Mouse (Mus musculus) embryonic facial prominence, embryonic 13.5 days (tissue): ENCODE data around the gene Jade1. TPM values are rescaled to one million over a fixed set of nuclear protein-coding genes. Genes with fewer than 3 reads are reported as not detected.

ENCODE experiments used
- ATAC-seq: fragments of 200-750 bp; cut with Nextera tagmentation; 2 replicates; pipeline ENCODE4 v1.8.0; 2017; ENCODE audit warnings: low read depth; ENCODE audit not compliant: insufficient number of reproducible peaks, insufficient read depth, low FRiP score, low TSS enrichment
- H3K27ac ChIP-seq: fragments of 300-500 bp; sonication (generic); 2 replicates; pipeline ENCODE4 v1.5.1; 2015; ENCODE audit warnings: moderate library complexity, mild to moderate bottlenecking, inconsistent platforms
- H3K27me3 ChIP-seq: fragments of 300-500 bp; sonication (generic); 2 replicates; pipeline ENCODE4 v1.6.1; 2015; ENCODE audit warnings: mild to moderate bottlenecking, inconsistent platforms
- H3K36me3 ChIP-seq: fragments of 300-500 bp; sonication (generic); 2 replicates; pipeline ENCODE4 v1.6.1; 2015; ENCODE audit warnings: mild to moderate bottlenecking, inconsistent platforms
- H3K4me1 ChIP-seq: fragments of 300-500 bp; sonication (generic); 2 replicates; pipeline ENCODE4 v1.6.1; 2015; ENCODE audit warnings: inconsistent platforms
- H3K4me2 ChIP-seq: fragments of 300-500 bp; sonication (generic); 2 replicates; pipeline ENCODE4 v1.6.1; 2015; ENCODE audit warnings: moderate library complexity, mild to moderate bottlenecking, inconsistent platforms
- H3K4me3 ChIP-seq: fragments of 300-500 bp; sonication (generic); 2 replicates; pipeline ENCODE4 v1.5.1; 2015; ENCODE audit warnings: mild to moderate bottlenecking, inconsistent platforms
- H3K9ac ChIP-seq: fragments of 300-500 bp; sonication (generic); 2 replicates; pipeline ENCODE4 v1.6.1; 2015; ENCODE audit warnings: mild to moderate bottlenecking, inconsistent platforms
- H3K9me3 ChIP-seq: fragments of 300-500 bp; sonication (generic); 2 replicates; pipeline ENCODE4 v1.6.1; 2016; ENCODE audit warnings: inconsistent platforms
- WGBS: fragments of 180-500 bp; shearing (Covaris S2); methylation state at CpG from one replicate; pipeline ENCODE4 v1.1.7; 2015; ENCODE audit warnings: mixed read lengths; 5-methylcytosine and 5-hydroxymethylcytosine counted together
- polyA plus RNA-seq: library from polyadenylated mRNA; unstranded; fragments of >200 nt; fragmentation: Nextera tagmentation; extraction: Ambion mirVana; gene quantifications from 2 replicates; pipeline ENCODE4 v1.2.1, GENCODE M21; 2015

Jade1 gene
- polyA plus RNA-seq, 1 experiment from 2014 or later: 8.7 TPM

DNA sequence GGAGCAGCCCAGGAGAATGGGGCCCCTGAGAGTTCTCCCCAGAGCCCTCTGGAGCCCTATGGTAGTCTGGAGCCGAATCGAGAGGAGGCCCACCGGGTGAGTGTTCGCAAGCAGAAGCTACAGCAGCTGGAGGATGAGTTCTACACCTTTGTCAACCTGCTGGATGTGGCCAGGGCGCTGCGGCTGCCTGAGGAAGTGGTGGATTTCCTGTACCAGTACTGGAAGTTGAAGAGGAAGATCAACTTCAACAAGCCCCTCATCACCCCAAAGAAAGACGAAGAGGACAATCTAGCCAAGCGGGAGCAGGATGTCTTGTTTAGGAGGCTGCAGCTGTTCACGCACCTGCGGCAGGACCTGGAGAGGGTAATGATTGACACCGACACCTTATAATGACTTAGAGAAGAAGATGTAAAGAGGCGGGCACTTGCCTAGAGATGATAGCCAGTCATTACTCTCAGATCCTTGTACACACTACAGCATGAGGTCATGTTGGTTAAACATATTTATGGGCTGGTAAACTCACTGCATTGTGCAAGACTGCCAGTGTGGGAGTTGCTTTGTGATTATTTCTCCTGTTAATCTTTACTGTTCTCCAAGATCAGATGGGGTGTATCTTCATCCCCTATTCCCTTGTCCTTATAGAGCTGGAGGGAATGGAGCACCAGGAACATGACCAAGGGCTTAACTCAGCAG, 49.2 kb downstream of the Jade1 start:
- no peak for ATAC-seq
- H3K4me3 ChIP-seq: no peak overlapping the region
- H3K9me3 ChIP-seq: no peaks in the 10 kb centered on the region
- no peak overlapping the region for H3K4me2 ChIP-seq
- no peak overlapping the region for H3K9ac ChIP-seq
- peaks cover 21% of the 10 kb centered on the region for H3K4me1 ChIP-seq
- 91% methylated on average over 12 of the region's 12 CpGs for WGBS
- peaks cover 25% of the 10 kb centered on the region for H3K36me3 ChIP-seq
- H3K27me3 ChIP-seq: no peaks in the 10 kb centered on the region
- no peak overlapping the region for H3K27ac ChIP-seq

GRCm38 (mm10) chr3:41605601-41606329, 50.2 kb downstream of the Jade1 start:
- 90% methylated on average over 13 of the region's 13 CpGs for WGBS
- Histone ChIP-seq H3K9ac (no peak overlapping the region), H3K9me3 (no peaks in the 10 kb centered on the region), H3K36me3 (peaks cover 35% of the 10 kb centered on the region), H3K4me3 (no peak overlapping the region), H3K27me3 (no peaks in the 10 kb centered on the region), H3K27ac (no peak overlapping the region), H3K4me2 (no peak overlapping the region), H3K4me1 (peaks cover 21% of the 10 kb centered on the region)
- peak; percentile 7; the same call in 1 of the 2 replicates for ATAC-seq

DNA sequence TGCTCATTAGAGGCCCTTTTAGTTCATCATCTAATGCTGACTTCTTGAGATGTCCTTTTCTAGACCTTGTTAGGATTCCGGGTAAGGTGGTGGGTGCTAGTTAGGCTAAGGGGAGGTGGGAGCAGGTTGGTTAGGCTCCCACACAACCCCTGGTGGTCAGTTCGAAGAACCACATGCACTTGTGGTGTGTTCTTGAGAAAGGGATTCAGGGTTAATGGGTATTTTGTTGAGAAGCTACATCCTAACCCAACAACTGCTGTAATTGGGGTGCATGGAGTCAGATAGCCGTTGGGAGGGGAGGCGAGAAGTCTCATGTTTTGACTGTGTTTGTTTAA, 50.8 kb downstream of the Jade1 start:
- H3K4me1 ChIP-seq: peaks cover 21% of the 10 kb centered on the region
- no peak overlapping the region for H3K27ac ChIP-seq
- 82% methylated on average over 4 of the region's 4 CpGs for WGBS
- H3K4me2 ChIP-seq: no peak overlapping the region
- no peaks in the 10 kb centered on the region for H3K27me3 ChIP-seq
- ATAC-seq: no peak
- H3K9ac ChIP-seq: no peak overlapping the region
- no peak overlapping the region for H3K4me3 ChIP-seq
- H3K9me3 ChIP-seq: no peaks in the 10 kb centered on the region
- peaks cover 38% of the 10 kb centered on the region for H3K36me3 ChIP-seq

DNA sequence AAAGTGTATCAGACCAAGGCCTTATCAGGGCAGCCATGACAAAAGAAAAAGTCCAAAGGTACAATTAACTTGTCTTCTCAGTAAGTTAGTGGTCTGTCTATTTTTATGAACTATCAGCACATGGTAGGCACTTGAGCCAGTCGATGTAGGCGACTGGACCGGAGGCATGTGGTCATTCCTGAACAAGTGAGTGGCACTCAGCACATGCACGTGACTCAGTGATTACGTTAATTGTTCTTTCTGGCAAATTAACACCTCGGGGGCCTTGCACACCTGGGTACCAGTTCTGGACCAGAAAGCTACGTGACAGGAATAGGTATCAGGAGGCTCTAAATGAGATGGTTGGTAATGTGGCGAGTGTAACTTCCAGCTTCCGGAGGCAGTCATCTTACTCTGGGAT, 51.5 kb downstream of the Jade1 start:
- no peak for ATAC-seq

GRCm38 (mm10) chr3:41607467-41607866, 51.9 kb downstream of the Jade1 start:
- Histone ChIP-seq H3K27me3 (no peaks in the 10 kb centered on the region), H3K4me3 (no peak overlapping the region), H3K9ac (no peak overlapping the region), H3K4me1 (peaks cover 20% of the 10 kb centered on the region), H3K9me3 (no peaks in the 10 kb centered on the region), H3K36me3 (peaks cover 45% of the 10 kb centered on the region), H3K27ac (no peak overlapping the region), H3K4me2 (no peak overlapping the region)
- no peak for ATAC-seq
- 90% methylated on average over 8 of the region's 8 CpGs for WGBS

More for the DNA sequence above, 51.5 kb downstream of the Jade1 start:
- 92% methylated on average over 9 of the region's 9 CpGs for WGBS
- peaks cover 21% of the 10 kb centered on the region for H3K4me1 ChIP-seq
- no peaks in the 10 kb centered on the region for H3K27me3 ChIP-seq
- peaks cover 41% of the 10 kb centered on the region for H3K36me3 ChIP-seq
- H3K27ac ChIP-seq: no peak overlapping the region
- H3K4me2 ChIP-seq: no peak overlapping the region
- H3K4me3 ChIP-seq: no peak overlapping the region
- H3K9ac ChIP-seq: no peak overlapping the region
- H3K9me3 ChIP-seq: no peaks in the 10 kb centered on the region

DNA sequence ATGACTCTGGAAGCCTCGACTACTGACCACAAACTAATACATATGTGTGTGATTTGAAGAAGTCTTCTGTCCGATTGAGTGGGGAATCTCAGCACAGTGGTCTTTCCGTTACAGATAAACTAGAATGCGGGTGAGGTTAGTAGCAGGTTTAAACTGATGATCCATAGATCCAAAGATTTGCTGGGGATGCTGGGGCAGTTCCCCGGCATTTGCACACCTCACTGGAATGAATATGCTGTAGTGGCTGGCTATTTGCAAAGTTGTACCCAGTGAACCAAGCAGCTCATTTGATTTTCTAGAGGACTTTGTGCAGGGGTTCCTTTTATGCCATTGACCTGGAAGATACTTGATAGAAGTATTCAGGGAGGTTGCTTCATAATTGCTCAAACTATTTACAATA, 53.5 kb downstream of the Jade1 start:
- no peak overlapping the region for H3K4me2 ChIP-seq
- WGBS: 93% methylated on average over 5 of the region's 5 CpGs
- ATAC-seq: no peak

DNA sequence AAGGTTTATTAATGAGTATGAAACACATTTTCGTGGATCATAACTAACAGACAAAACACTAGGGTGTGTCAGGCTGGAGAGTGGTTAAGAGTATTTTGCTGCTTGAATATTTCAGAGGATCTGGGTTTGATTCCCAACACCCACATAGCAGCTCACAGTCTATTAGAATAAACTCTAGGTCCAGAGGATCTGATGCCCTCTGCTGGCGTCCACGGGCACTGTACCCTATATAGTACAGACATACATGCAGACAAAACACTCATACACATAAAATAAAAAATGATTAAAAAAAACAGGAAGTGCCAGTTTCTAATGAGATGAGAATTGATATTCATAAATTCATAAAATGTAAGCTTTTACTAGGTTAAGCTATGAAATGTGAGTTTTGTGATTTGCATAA, 56.7 kb downstream of the Jade1 start:
- H3K9ac ChIP-seq: no peak overlapping the region
- ATAC-seq: no peak
- H3K27me3 ChIP-seq: no peaks in the 10 kb centered on the region
- H3K4me1 ChIP-seq: no peaks in the 10 kb centered on the region
- no peaks in the 10 kb centered on the region for H3K9me3 ChIP-seq
- no peak overlapping the region for H3K4me3 ChIP-seq
- no peak overlapping the region for H3K27ac ChIP-seq
- H3K36me3 ChIP-seq: peaks cover 44% of the 10 kb centered on the region
- H3K4me2 ChIP-seq: no peak overlapping the region
- WGBS: 95% methylated on average over 3 of the region's 3 CpGs

More for the DNA sequence above, 53.5 kb downstream of the Jade1 start:
- peaks cover 4% of the 10 kb centered on the region for H3K4me1 ChIP-seq
- H3K4me3 ChIP-seq: no peak overlapping the region
- no peak overlapping the region for H3K9ac ChIP-seq
- peaks cover 59% of the 10 kb centered on the region for H3K36me3 ChIP-seq
- no peak overlapping the region for H3K27ac ChIP-seq
- no peaks in the 10 kb centered on the region for H3K9me3 ChIP-seq
- H3K27me3 ChIP-seq: no peaks in the 10 kb centered on the region

GRCm38 (mm10) chr3:41613706-41614105, 58.2 kb downstream of the Jade1 start:
- H3K9me3 ChIP-seq: no peaks in the 10 kb centered on the region
- H3K36me3 ChIP-seq: peaks cover 44% of the 10 kb centered on the region
- H3K9ac ChIP-seq: no peak overlapping the region
- H3K4me1 ChIP-seq: no peaks in the 10 kb centered on the region
- H3K27ac ChIP-seq: no peak overlapping the region
- no peak overlapping the region for H3K4me2 ChIP-seq
- ATAC-seq: no peak
- 88% methylated on average over 9 of the region's 9 CpGs for WGBS
- H3K4me3 ChIP-seq: no peak overlapping the region
- H3K27me3 ChIP-seq: no peaks in the 10 kb centered on the region

GRCm38 (mm10) chr3:41614230-41614985, 58.9 kb downstream of the Jade1 start:
- Histone ChIP-seq H3K27me3 (no peaks in the 10 kb centered on the region), H3K4me2 (no peak overlapping the region), H3K9ac (no peak overlapping the region), H3K27ac (no peak overlapping the region), H3K4me3 (no peak overlapping the region), H3K4me1 (no peaks in the 10 kb centered on the region), H3K9me3 (no peaks in the 10 kb centered on the region), H3K36me3 (peaks cover 44% of the 10 kb centered on the region)
- whole genome bisulfite sequencing: 87% methylated on average over 5 of the region's 5 CpGs
- no peak for ATAC-seq

GRCm38 (mm10) chr3:41618036-41618435, 62.5 kb downstream of the Jade1 start:
- WGBS: 64% methylated on average over 3 of the region's 3 CpGs
- no peak for ATAC-seq
- no peaks in the 10 kb centered on the region for H3K9me3 ChIP-seq

DNA sequence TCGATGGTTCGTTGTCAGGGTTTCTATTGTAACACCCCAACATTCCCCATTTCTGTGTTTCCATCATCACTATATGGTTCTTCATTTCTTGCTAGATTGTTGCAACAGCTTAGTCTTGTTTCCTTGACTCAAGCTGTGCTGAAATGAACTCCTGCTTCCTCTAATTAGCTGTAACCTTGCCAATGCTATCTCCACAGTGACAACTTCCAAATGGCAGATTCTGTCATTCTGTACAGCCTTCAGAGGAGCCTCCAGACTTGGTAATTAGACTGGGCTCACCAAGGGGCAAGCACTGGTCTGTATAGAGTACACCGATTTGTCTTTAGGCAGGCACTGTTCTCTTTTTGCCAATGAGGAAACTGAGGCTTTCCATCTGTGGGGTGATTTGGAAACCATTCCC, 63.0 kb downstream of the Jade1 start:
- peaks cover 17% of the 10 kb centered on the region for H3K36me3 ChIP-seq
- H3K4me3 ChIP-seq: no peak overlapping the region
- no peaks in the 10 kb centered on the region for H3K9me3 ChIP-seq
- H3K9ac ChIP-seq: no peak overlapping the region
- H3K27me3 ChIP-seq: no peaks in the 10 kb centered on the region
- H3K27ac ChIP-seq: no peak overlapping the region
- ATAC-seq: no peak
- H3K4me2 ChIP-seq: no peak overlapping the region
- 87% methylated on average over 3 of the region's 3 CpGs for WGBS
- H3K4me1 ChIP-seq: no peaks in the 10 kb centered on the region

More at GRCm38 (mm10) chr3:41618036-41618435, 62.5 kb downstream of the Jade1 start:
- Histone ChIP-seq H3K4me3 (no peak overlapping the region), H3K27me3 (no peaks in the 10 kb centered on the region), H3K4me2 (no peak overlapping the region), H3K9ac (no peak overlapping the region), H3K36me3 (peaks cover 22% of the 10 kb centered on the region), H3K27ac (no peak overlapping the region), H3K4me1 (no peaks in the 10 kb centered on the region)
